Mouse (Mus musculus): ENCODE results near the gene Faap20. TPM values are rescaled to one million over a fixed set of nuclear protein-coding genes. Genes with fewer than 3 reads are reported as not detected.

Faap20 gene
- polyA plus RNA-seq, 1 experiment, result 40.4 TPM

GRCm38 (mm10) chr4:155215773-155216630 lies 33.6 kb upstream of the Faap20 start:
- Histone ChIP-seq H3K27me3 (ENCODE audit: control insufficient read depth, insufficient read depth, insufficient read length) (no peaks in the 10 kb centered on the region), H3K79me2 (ENCODE audit: control insufficient read depth, insufficient read depth) (peaks cover 98% of the 10 kb centered on the region), H3K36me3 (ENCODE audit: control insufficient read depth, insufficient read depth) (peaks cover 5% of the 10 kb centered on the region), H3K4me2 (ENCODE audit: low read depth) (peak overlapping the region; percentile 95), H3K4me3 (peak overlapping the region; percentile 98), H3ac (ENCODE audit: control insufficient read depth, insufficient read length) (no peak overlapping the region)
- TF ChIP-seq TCF12 (IDR thresholded peaks at IDR 0.05; ENCODE audit: insufficient read depth, poor library complexity, severe bottlenecking), result peak; percentile 37
- no peak for TF ChIP-seq SRF (IDR thresholded peaks at IDR 0.05; ENCODE audit: control insufficient read depth, insufficient read length, low read depth)
- peak; percentile 27 for TF ChIP-seq POLR2A (IDR thresholded peaks at IDR 0.05; ENCODE audit: insufficient read length, low read depth)
- no peak for TF ChIP-seq MAX (IDR thresholded peaks at IDR 0.05; ENCODE audit: low read depth)
- TF ChIP-seq E2F4 (IDR thresholded peaks at IDR 0.05; ENCODE audit: insufficient read depth), result no peak
- no peak for TF ChIP-seq CEBPB (IDR thresholded peaks at IDR 0.05; ENCODE audit: insufficient read depth, poor library complexity, severe bottlenecking)
- peak; percentile 4 for TF ChIP-seq TCF3 (IDR thresholded peaks at IDR 0.05; ENCODE audit: insufficient read length, low read depth)
- no peak for TF ChIP-seq POLR2AphosphoS2 (IDR thresholded peaks at IDR 0.05; ENCODE audit: insufficient read length, low read depth)
- peak in 1 of 3 experiments; percentile 88 for TF ChIP-seq MYOG (IDR thresholded peaks at IDR 0.05; ENCODE audit: control insufficient read depth in 1 of 3, insufficient read depth in 1 of 3, insufficient read length in 2 of 3, low read depth in 2 of 3)
- peak in 2 of 3 experiments; percentile 66 to 80 for TF ChIP-seq MYOD1 (IDR thresholded peaks at IDR 0.05; ENCODE audit: control insufficient read depth in 1 of 3, insufficient read length in 2 of 3, low read depth in 2 of 3)
- TF ChIP-seq USF1 (IDR thresholded peaks at IDR 0.05; ENCODE audit: low read depth), result no peak
- peak; percentile 58 for TF ChIP-seq REST (IDR thresholded peaks at IDR 0.05; ENCODE audit: insufficient read depth, insufficient read length)

- peaks cover 97% of the 10 kb centered on the region for H3K79me2 ChIP-seq (ENCODE audit: control insufficient read depth, insufficient read depth)
- peaks cover 5% of the 10 kb centered on the region for H3K36me3 ChIP-seq (ENCODE audit: control insufficient read depth, insufficient read depth)
- H3K4me2 ChIP-seq (ENCODE audit: low read depth), result peak overlapping the region; percentile 95
- peak overlapping the region; percentile 98 for H3K4me3 ChIP-seq
- H3ac ChIP-seq (ENCODE audit: control insufficient read depth, insufficient read length), result no peak overlapping the region
- TF ChIP-seq TCF12 (IDR thresholded peaks at IDR 0.05; ENCODE audit: insufficient read depth, poor library complexity, severe bottlenecking) (no peak), REST (IDR thresholded peaks at IDR 0.05; ENCODE audit: insufficient read depth, insufficient read length) (no peak), E2F4 (IDR thresholded peaks at IDR 0.05; ENCODE audit: insufficient read depth) (no peak), MYOD1 (IDR thresholded peaks at IDR 0.05; ENCODE audit: control insufficient read depth in 1 of 3, insufficient read length in 2 of 3, low read depth in 2 of 3) (no peak), MAX (IDR thresholded peaks at IDR 0.05; ENCODE audit: low read depth) (no peak), POLR2A (IDR thresholded peaks at IDR 0.05; ENCODE audit: insufficient read length, low read depth) (no peak), CEBPB (IDR thresholded peaks at IDR 0.05; ENCODE audit: insufficient read depth, poor library complexity, severe bottlenecking) (peak; percentile 60)
- H3K27me3 ChIP-seq (ENCODE audit: control insufficient read depth, insufficient read depth, insufficient read length), result no peaks in the 10 kb centered on the region
These were observed 32.1 kb upstream of the Faap20 start for GRCm38 (mm10) chr4:155217241-155218103.

- peaks cover 3% of the 10 kb centered on the region for H3K36me3 ChIP-seq (ENCODE audit: control insufficient read depth, insufficient read depth)
- peaks cover 89% of the 10 kb centered on the region for H3K79me2 ChIP-seq (ENCODE audit: control insufficient read depth, insufficient read depth)
- no peak for TF ChIP-seq REST (IDR thresholded peaks at IDR 0.05; ENCODE audit: insufficient read depth, insufficient read length)
- peak in 1 of 3 experiments; percentile 8 for TF ChIP-seq MYOD1 (IDR thresholded peaks at IDR 0.05; ENCODE audit: control insufficient read depth in 1 of 3, insufficient read length in 2 of 3, low read depth in 2 of 3)
- peak overlapping the region; percentile 98 for H3K4me3 ChIP-seq
- no peaks in the 10 kb centered on the region for H3K27me3 ChIP-seq (ENCODE audit: control insufficient read depth, insufficient read depth, insufficient read length)
- H3K4me2 ChIP-seq (ENCODE audit: low read depth), result peak overlapping the region; percentile 95
- H3ac ChIP-seq (ENCODE audit: control insufficient read depth, insufficient read length), result no peak overlapping the region
These were observed 31.4 kb upstream of the Faap20 start for GRCm38 (mm10) chr4:155218104-155218732.

DNA sequence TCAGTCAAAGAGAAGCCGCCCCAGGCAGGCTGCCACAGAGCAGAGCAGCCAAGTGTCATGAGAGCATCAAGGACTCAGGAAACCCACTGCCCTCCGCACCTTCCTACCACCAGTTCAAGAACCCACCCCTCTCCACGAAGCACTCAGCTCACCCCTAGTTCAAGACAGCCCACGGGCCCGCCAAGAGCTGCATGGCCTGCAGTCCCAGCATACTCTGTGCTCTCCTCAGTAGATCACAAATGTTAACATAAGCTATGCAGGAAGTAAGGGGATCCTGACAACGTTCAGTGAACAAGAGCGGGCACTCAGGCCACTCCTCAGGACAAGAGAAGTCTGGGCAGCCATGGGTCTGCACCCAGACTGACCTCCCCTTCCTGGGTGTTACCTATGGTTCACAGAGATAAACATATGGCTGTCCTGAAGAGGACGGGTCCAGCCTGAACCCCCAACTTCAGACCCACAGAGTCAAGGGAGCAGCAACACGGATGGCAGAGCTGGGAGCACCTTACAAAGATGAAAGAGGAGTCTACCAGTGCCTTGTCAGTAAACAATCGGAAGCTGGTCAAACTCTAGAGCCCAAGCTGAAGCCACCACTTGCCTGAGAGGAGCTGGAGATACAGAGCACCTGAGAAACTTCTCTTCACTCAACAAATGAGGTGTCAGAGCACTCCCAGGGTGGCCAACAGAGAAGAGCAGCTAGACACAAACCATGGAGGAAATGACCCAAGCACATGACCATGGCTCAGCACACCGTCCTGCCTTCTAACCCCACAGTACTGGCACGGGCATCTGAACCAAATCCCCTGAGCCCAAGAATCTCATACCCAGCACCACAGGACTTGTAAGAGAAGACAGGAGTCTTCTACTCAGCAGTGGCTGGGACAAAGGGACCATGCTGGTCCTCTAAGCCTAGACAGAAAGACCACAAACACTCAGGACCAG lies 30.1 kb upstream of the Faap20 start:
- H3K27me3 ChIP-seq (ENCODE audit: control insufficient read depth, insufficient read depth, insufficient read length), result no peaks in the 10 kb centered on the region
- H3K4me2 ChIP-seq (ENCODE audit: low read depth), result peak overlapping the region; percentile 95
- no peaks in the 10 kb centered on the region for H3K36me3 ChIP-seq (ENCODE audit: control insufficient read depth, insufficient read depth)
- H3ac ChIP-seq (ENCODE audit: control insufficient read depth, insufficient read length), result peak overlapping the region; percentile 78
- TF ChIP-seq MYOD1 (IDR thresholded peaks at IDR 0.05; ENCODE audit: control insufficient read depth in 1 of 3, insufficient read length in 2 of 3, low read depth in 2 of 3) (no peak), REST (IDR thresholded peaks at IDR 0.05; ENCODE audit: insufficient read depth, insufficient read length) (no peak), POLR2AphosphoS2 (IDR thresholded peaks at IDR 0.05; ENCODE audit: insufficient read length, low read depth) (no peak), USF1 (IDR thresholded peaks at IDR 0.05; ENCODE audit: low read depth) (peak; percentile 28), SRF (IDR thresholded peaks at IDR 0.05; ENCODE audit: control insufficient read depth, insufficient read length, low read depth) (no peak)
- peak overlapping the region; percentile 98 for H3K4me3 ChIP-seq
- peaks cover 76% of the 10 kb centered on the region for H3K79me2 ChIP-seq (ENCODE audit: control insufficient read depth, insufficient read depth)

Measured in myocyte (in vitro differentiated cells).